Mouse (Mus musculus) liver, embryonic 14 days (tissue): Measurements from ENCODE around the gene Oser1. TPM values are rescaled to one million over a fixed set of nuclear protein-coding genes. Genes with fewer than 3 reads are reported as not detected.

Source experiments
- polyA plus RNA-seq: library from polyadenylated mRNA; depleted of rRNA; stranded (reverse); fragments of >200 nt; gene quantifications from 2 replicates; pipeline ENCODE4 v1.2.3, GENCODE M21; 2012; rRNA removed

Gene Oser1
- 12.5 and 15.3 TPM in 2 replicates for polyA plus RNA-seq

DNA sequence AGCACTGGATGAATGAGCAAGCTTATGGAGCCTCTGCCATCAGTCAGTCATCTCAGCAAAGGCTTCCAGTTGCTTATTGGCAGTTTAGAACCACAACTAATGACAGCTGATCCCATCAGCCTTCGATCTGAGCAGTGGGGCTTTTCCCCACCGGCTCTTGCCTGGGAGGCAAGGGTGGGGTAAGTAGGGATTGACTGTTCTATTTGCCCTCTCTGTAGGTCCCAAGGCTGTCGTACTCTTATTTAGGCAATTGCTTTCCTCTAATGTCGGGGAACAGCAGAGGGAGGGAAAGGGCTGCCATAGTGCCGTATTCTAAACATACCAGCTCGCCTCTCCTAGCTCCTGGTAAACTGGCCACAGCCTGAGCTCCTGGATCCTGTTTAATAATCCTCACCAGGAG is at the start of gene Oser1:
TSS of gene Oser1 (minus strand) at position 101 of the 400 bp plus-strand sequence.

DNA sequence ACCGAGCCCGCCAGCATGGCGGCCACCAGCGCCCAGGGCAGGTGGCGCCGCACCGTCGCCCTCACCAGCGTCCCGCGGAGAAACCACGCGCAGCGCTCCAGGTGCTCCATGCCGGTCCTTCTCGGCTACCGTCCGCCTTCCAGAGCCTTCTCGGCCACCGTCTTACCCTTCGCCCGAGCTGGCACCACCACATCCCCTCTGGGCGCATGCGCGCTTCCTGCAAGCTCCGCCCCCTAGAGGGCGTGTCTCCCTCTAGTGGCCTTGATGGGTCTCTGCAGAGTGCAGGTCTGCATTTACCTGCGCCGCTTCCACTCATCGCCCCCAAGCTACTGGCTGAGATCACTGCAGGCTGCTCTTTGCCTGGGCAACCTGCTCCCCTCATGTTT is 48.0 kb upstream of the Oser1 start, which contains the start of gene Fitm2:
TSS of gene Fitm2 (minus strand) at position 164 of the 386 bp plus-strand sequence.

DNA sequence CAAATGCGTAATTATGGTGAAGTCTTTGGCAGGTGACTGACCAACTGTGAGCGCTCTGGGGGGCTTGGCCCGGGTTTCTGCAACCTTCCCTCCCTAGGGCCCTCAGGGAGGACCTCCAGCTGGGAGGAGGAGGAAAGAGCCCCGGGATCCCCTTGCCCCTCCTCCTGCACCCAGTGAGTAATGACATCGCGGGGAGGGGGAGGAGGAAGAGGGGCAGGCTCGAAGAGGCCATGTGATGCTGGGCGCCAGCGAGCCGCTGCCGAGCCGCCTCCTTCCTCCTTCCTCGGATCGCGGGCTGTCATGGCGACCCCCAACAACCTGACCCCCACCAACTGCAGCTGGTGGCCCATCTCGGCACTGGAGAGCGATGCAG is 13.7 kb upstream of the Oser1 start, which contains the start of gene Gdap1l1:
TSS of gene Gdap1l1 (plus strand) at position 231 of the 373 bp plus-strand sequence.

DNA sequence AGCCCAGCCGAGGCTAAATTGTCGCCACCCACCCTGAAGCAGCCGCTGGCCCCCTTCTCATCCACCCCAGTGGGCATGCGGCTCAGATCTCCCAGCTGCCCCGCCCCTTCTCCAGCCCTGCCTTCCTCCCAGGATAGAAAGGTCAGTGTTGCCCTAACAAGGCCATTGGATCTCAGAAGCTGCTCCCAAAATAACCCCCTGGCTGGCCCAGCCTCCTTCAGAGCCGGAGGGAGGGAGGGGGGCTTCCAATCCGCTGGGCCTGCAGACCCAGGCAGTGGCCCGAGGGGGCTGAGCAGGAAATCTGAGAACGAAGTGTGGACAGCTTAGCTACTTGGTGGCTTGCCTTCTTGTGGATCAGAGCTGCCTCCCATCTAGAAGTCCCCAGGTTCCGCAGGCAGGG is 26.6 kb downstream of the Oser1 start, which contains the start of gene Jph2:
TSS of gene Jph2 (minus strand) at position 89 of the 400 bp plus-strand sequence.

Other genes with a start within 250 kb of the Oser1 start
- 0.70 and 0.76 TPM in 2 replicates for gene Tox2, start 221.6 kb downstream of the Oser1 start, polyA plus RNA-seq
- gene Jph2, start 26.7 kb downstream of the Oser1 start, polyA plus RNA-seq, result 0.05 and 0.21 TPM in 2 replicates
- gene Gdap1l1, start 13.8 kb upstream of the Oser1 start, polyA plus RNA-seq, result 0.02 and 0.05 TPM in 2 replicates
- 1.7 and 1.9 TPM in 2 replicates for gene Fitm2, start 47.9 kb upstream of the Oser1 start, polyA plus RNA-seq
- not detected in 2 replicates for gene R3hdml, start 67.6 kb upstream of the Oser1 start, polyA plus RNA-seq
- 19.3 and 24.0 TPM in 2 replicates for gene Hnf4a, start 82.1 kb upstream of the Oser1 start, polyA plus RNA-seq
- 4.5 and 5.5 TPM in 2 replicates for gene Ttpal, start 177.6 kb upstream of the Oser1 start, polyA plus RNA-seq
- gene Serinc3, start 220.4 kb upstream of the Oser1 start, polyA plus RNA-seq, result 232 and 282 TPM in 2 replicates
- 53.1 and 53.7 TPM in 2 replicates for gene Pkig, start 233.7 kb upstream of the Oser1 start, polyA plus RNA-seq